Mouse (Mus musculus) intestine, embryonic 15.5 days (tissue): ENCODE data around the gene Lrrc1. TPM values are rescaled to one million over a fixed set of nuclear protein-coding genes. Genes with fewer than 3 reads are reported as not detected.

Source experiments
- ATAC-seq: fragments of 200-750 bp; cut with Nextera tagmentation; 2 replicates; pipeline ENCODE4 v1.8.0; 2017; ENCODE audit warnings: moderate TSS enrichment, moderate library complexity
- H3K27ac ChIP-seq: fragments of 300-500 bp; sonication (generic); 2 replicates; pipeline ENCODE4 v1.5.1; 2015; ENCODE audit warnings: mild to moderate bottlenecking, inconsistent platforms
- H3K27me3 ChIP-seq: fragments of 300-500 bp; sonication (generic); replicated peaks from 2 replicates; pipeline ENCODE4 v1.6.1; 2015; ENCODE audit warnings: inconsistent platforms
- H3K36me3 ChIP-seq: fragments of 300-500 bp; sonication (generic); 2 replicates; pipeline ENCODE4 v1.6.1; 2015; ENCODE audit warnings: inconsistent platforms
- H3K4me1 ChIP-seq: fragments of 300-500 bp; sonication (generic); replicated peaks from 2 replicates; pipeline ENCODE4 v1.6.1; 2015; ENCODE audit warnings: inconsistent platforms
- H3K4me2 ChIP-seq: fragments of 300-500 bp; sonication (generic); replicated peaks from 2 replicates; pipeline ENCODE4 v1.6.1; 2015; ENCODE audit warnings: mild to moderate bottlenecking, inconsistent platforms
- H3K4me3 ChIP-seq: fragments of 300-500 bp; sonication (generic); replicated peaks from 2 replicates; pipeline ENCODE4 v1.5.1; 2015; ENCODE audit warnings: inconsistent platforms
- H3K9ac ChIP-seq: fragments of 300-500 bp; sonication (generic); 2 replicates; pipeline ENCODE4 v1.6.1; 2015; ENCODE audit warnings: inconsistent platforms
- H3K9me3 ChIP-seq: fragments of 300-500 bp; sonication (generic); 2 replicates; pipeline ENCODE4 v1.6.1; 2016; ENCODE audit warnings: inconsistent platforms
- WGBS: fragments of 180-500 bp; shearing (Covaris S2); methylation state at CpG from one replicate; pipeline ENCODE4 v1.1.7; 2015; 5-methylcytosine and 5-hydroxymethylcytosine counted together
- polyA plus RNA-seq: library from polyadenylated mRNA; unstranded; fragments of >200 nt; fragmentation: Nextera tagmentation; extraction: Ambion mirVana; gene quantifications from 2 replicates; pipeline ENCODE4 v1.2.1, GENCODE M21; 2015

The Lrrc1 gene
- polyA plus RNA-seq, 1 experiment from 2014 or later, result 14.1 TPM

DNA sequence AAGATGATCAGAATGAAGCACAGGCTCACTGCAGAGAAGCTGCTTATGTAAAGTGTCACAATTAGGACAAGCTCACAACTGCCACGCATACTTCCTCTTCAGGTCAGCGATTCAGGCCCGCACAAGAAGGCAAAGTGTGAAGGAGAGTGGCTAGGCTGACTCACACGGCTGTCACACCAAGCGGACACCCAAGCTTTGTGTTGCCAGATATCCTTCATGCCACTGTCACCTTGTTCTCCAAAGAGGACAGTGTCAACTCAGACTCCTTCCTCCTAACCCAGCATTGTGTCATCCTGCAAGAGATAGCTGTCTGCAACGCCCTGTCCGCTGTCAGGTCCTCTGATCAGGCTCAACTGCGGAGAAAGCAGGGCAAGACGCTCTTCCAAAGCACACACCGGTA is 7.3 kb downstream of the Lrrc1 start:
- H3K4me2 ChIP-seq, result 0 out of 2 replicates have a peak overlapping the region, but pooled peaks have one; percentile 14

DNA sequence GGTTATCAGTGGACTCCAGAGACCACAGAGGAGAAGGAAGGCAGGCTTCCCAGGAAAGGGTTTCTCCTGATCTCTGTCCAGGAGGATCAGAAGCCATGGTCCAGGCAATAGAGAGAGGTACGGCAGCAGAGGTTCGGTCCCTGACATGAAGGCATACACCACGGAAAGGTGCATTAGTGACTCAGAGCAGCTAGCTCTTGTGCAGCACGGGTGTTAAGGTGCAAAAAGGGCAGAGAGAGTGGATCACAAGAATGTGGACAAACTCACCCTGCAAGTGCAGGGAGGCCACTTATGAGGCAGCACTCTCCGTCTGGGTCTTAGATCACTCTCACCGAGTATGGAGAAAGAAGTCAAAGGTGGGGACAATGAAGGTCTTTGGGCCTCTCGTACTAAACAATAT is 7.8 kb downstream of the Lrrc1 start:
- Histone ChIP-seq H3K4me2 (0 out of 2 replicates have a peak overlapping the region, but pooled peaks have one; percentile 14), H3K27me3 (no peaks in the 10 kb centered on the region), H3K4me3 (no peak overlapping the region), H3K9me3 (no peaks in the 10 kb centered on the region), H3K4me1 (peaks cover 26% of the 10 kb centered on the region), H3K9ac (no peak overlapping the region), H3K27ac (peak overlapping the region; percentile 36; the same call in 1 of the 2 replicates), H3K36me3 (no peaks in the 10 kb centered on the region)
- 59% methylated on average over 7 of the region's 7 CpGs for WGBS
- ATAC-seq, result peak; percentile 82

More for the DNA sequence above, 7.3 kb downstream of the Lrrc1 start:
- Histone ChIP-seq H3K4me3 (no peak overlapping the region), H3K36me3 (no peaks in the 10 kb centered on the region), H3K4me1 (peaks cover 26% of the 10 kb centered on the region), H3K9me3 (no peaks in the 10 kb centered on the region), H3K9ac (no peak overlapping the region), H3K27me3 (no peaks in the 10 kb centered on the region), H3K27ac (peak overlapping the region; percentile 36)
- 72% methylated on average over 10 of the region's 10 CpGs for WGBS
- no peak; the same call in 1 of the 2 replicates for ATAC-seq

DNA sequence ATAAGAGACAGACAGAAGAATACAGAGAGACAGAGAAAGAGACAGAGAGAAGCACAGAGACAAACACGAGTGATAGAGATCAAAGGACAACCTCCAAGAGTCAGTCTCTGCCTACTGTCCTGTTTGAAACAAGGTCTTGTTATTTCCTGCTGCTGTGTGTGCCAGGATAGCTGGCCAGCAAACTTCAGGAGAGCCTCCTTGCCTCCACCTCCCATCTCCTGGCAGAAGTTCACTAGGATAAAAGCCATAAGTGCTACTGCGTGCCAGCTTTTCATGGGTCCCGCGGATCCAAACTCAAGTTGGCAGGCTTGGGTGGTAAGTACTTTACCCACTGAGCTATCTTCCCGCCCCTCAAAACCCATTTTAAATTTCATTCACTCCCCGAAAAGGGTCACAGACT is 8.4 kb downstream of the Lrrc1 start:
- Histone ChIP-seq H3K4me2 (no peak overlapping the region), H3K4me1 (peaks cover 24% of the 10 kb centered on the region), H3K4me3 (no peak overlapping the region), H3K9ac (no peak overlapping the region), H3K27me3 (no peaks in the 10 kb centered on the region), H3K27ac (no peak overlapping the region), H3K36me3 (no peaks in the 10 kb centered on the region), H3K9me3 (no peaks in the 10 kb centered on the region)
- no peak for ATAC-seq
- WGBS, result 67% methylated on average over 6 of the region's 6 CpGs

DNA sequence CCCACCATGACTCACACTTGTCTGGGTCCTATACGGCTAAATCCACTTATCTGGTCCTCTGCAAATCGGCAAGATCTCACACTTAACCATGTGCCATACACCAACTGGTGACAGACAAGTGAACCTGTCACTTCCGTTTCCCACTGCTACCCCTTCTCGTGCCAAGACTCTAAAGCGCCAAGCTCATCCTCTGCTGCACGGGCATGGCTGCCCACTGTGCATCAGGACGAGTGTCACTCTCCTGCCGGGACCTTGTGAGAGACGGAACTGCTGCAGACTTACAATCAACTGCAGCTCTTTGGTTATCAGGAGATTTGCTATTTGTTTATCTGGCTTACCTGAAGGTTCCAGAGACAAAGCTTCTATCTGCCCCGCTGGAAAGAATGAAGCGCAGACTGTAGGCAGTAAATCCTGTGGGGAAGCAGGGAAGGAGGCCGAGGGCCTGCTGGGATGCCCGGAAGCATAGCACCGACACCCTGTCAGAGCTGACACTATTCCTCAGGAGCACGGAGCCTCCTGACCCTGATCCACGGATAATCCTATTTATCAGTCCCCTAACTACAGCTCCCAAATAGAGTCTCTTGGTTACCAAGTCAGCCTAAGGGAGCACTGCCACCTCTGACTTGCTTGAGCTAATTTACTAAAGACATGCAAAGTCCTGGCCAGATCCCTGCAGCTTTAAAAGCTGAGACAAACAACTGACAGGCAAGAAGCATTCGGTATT is 9.5 kb downstream of the Lrrc1 start:
- ATAC-seq, result no peak
- no peak overlapping the region for H3K4me2 ChIP-seq
- 37% methylated on average over 17 of the region's 17 CpGs for WGBS
- H3K27me3 ChIP-seq, result no peaks in the 10 kb centered on the region
- no peaks in the 10 kb centered on the region for H3K36me3 ChIP-seq
- no peaks in the 10 kb centered on the region for H3K9me3 ChIP-seq
- peaks cover 27% of the 10 kb centered on the region for H3K4me1 ChIP-seq
- no peak overlapping the region for H3K4me3 ChIP-seq
- H3K9ac ChIP-seq, result no peak overlapping the region
- H3K27ac ChIP-seq, result no peak overlapping the region

DNA sequence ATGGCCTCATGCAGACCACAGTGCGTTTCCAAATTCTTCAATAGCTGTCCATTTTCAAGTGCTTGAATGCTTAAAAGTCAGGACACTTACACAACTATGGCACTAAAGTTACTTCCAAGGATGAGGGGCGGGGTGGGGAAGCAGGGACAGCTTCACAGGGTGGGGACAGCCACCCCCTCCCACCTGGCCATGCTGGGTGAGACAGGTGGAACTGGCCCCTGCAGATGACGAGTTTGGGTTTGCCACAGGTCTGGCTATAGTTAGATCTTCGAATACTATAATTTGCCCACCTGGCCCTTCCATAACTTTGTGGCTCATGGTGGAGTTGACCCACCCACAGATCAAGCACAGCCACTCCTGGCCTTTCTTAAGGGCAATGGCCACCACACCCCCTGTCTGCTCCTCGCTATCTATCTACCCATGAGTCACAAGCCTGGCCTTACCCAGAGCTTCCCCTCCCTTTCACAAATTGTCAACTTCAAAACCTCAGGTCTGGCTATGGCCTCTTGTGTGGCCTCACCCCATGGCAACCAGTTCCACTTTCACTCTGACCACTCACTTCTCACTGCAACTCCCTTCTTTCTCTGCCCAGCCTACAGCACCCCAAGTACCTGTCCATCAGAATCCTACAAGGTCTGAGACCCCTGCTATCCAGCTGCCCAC is 16.2 kb downstream of the Lrrc1 start:
- Histone ChIP-seq H3K27me3 (no peaks in the 10 kb centered on the region), H3K9ac (no peak overlapping the region), H3K4me3 (no peak overlapping the region), H3K36me3 (no peaks in the 10 kb centered on the region), H3K9me3 (no peaks in the 10 kb centered on the region), H3K4me1 (peaks cover 25% of the 10 kb centered on the region), H3K27ac (no peak overlapping the region), H3K4me2 (no peak overlapping the region)
- peak; percentile 83 for ATAC-seq
- WGBS, result 81% methylated on average over 5 of the region's 5 CpGs

- H3K36me3 ChIP-seq, result no peaks in the 10 kb centered on the region
- H3K4me1 ChIP-seq, result peaks cover 25% of the 10 kb centered on the region
- H3K27ac ChIP-seq, result no peak overlapping the region
- ATAC-seq, result no peak
- H3K9ac ChIP-seq, result no peak overlapping the region
- H3K4me2 ChIP-seq, result no peak overlapping the region
- H3K9me3 ChIP-seq, result no peaks in the 10 kb centered on the region
- no peaks in the 10 kb centered on the region for H3K27me3 ChIP-seq
- 76% methylated on average over 6 of the region's 6 CpGs for WGBS
- H3K4me3 ChIP-seq, result no peak overlapping the region
Measured at GRCm38 (mm10) chr9:77527170-77527569, 17.5 kb downstream of the Lrrc1 start.

- no peak overlapping the region for H3K4me2 ChIP-seq
- H3K27me3 ChIP-seq, result no peaks in the 10 kb centered on the region
- no peak overlapping the region for H3K4me3 ChIP-seq
- no peaks in the 10 kb centered on the region for H3K36me3 ChIP-seq
- no peak overlapping the region for H3K9ac ChIP-seq
- H3K27ac ChIP-seq, result no peak overlapping the region
- no peaks in the 10 kb centered on the region for H3K9me3 ChIP-seq
- no peak for ATAC-seq
- WGBS, result 35% methylated on average over 2 of the region's 2 CpGs
- peaks cover 25% of the 10 kb centered on the region for H3K4me1 ChIP-seq
Measured at GRCm38 (mm10) chr9:77526715-77527114, 18.0 kb downstream of the Lrrc1 start.

- peaks cover 23% of the 10 kb centered on the region for H3K4me1 ChIP-seq
- H3K36me3 ChIP-seq, result no peaks in the 10 kb centered on the region
- no peak for ATAC-seq
- H3K4me2 ChIP-seq, result no peak overlapping the region
- H3K9ac ChIP-seq, result no peak overlapping the region
- H3K4me3 ChIP-seq, result no peak overlapping the region
- H3K27me3 ChIP-seq, result no peaks in the 10 kb centered on the region
- H3K9me3 ChIP-seq, result no peaks in the 10 kb centered on the region
- no peak overlapping the region for H3K27ac ChIP-seq
- WGBS, result 87% methylated on average over 16 of the region's 16 CpGs
Measured at GRCm38 (mm10) chr9:77525595-77526295, 18.9 kb downstream of the Lrrc1 start.

DNA sequence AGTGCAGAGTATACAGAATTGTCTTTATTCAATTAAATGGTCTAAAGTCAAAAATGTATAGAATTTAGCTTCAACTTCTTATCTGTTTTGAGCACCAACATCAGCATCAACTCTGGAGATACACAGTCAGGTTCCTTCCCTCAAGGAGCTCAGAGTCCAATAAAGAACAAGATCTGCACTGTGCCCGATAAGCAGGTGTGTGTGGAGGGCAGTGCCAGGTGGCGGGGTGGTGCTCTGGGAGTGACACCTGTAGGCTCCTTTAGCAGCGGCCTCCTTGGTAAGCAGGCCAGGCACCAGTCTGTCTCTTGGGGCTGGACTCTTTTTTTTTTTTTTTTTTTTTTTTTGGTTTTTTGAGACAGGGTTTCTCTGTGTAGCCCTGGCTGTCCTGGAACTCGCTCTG is 20.9 kb downstream of the Lrrc1 start:
- 89% methylated on average over 4 of the region's 4 CpGs for WGBS
- Histone ChIP-seq H3K4me2 (no peak overlapping the region), H3K36me3 (no peaks in the 10 kb centered on the region), H3K4me1 (peaks cover 12% of the 10 kb centered on the region; the same call in 1 of the 2 replicates), H3K27ac (no peak overlapping the region), H3K9ac (no peak overlapping the region), H3K4me3 (no peak overlapping the region), H3K27me3 (no peaks in the 10 kb centered on the region), H3K9me3 (no peaks in the 10 kb centered on the region)
- ATAC-seq, result no peak

DNA sequence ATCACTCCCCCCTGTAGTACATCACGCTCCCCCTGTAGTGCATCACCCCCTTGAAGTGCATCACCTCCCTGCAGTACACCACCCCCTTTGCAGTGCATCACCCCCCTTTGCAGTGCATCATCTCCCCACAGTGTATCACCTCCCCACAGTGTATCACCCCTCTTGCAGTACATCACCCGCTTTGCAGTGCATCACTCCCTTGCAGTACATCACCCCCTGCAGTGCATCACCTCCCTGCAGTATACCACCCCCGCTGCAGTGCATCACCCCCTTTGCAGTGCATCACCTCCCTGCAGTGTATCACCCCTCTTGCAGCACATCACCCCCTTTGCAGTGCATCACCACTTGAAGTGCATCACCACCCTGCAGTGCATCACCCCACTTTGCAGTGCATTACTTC is 22.2 kb downstream of the Lrrc1 start:
- 89% methylated on average over 3 of the region's 3 CpGs for WGBS
- Histone ChIP-seq H3K9ac (no peak overlapping the region), H3K4me2 (no peak overlapping the region), H3K9me3 (no peaks in the 10 kb centered on the region), H3K27ac (no peak overlapping the region), H3K4me1 (0 out of 2 replicates have a peak, but pooled peaks cover 14% of the 10 kb centered on the region), H3K27me3 (no peaks in the 10 kb centered on the region), H3K36me3 (no peaks in the 10 kb centered on the region), H3K4me3 (no peak overlapping the region)
- ATAC-seq, result no peak

GRCm38 (mm10) chr9:77519198-77519597 is 25.5 kb downstream of the Lrrc1 start:
- Histone ChIP-seq H3K4me3 (no peak overlapping the region), H3K9ac (no peak overlapping the region), H3K9me3 (no peaks in the 10 kb centered on the region), H3K27ac (no peak overlapping the region), H3K27me3 (no peaks in the 10 kb centered on the region), H3K36me3 (no peaks in the 10 kb centered on the region), H3K4me1 (0 out of 2 replicates have a peak, but pooled peaks cover 10% of the 10 kb centered on the region), H3K4me2 (no peak overlapping the region)
- ATAC-seq, result no peak
- 65% methylated on average over 2 of the region's 2 CpGs for WGBS

GRCm38 (mm10) chr9:77516782-77517364 is 27.8 kb downstream of the Lrrc1 start:
- H3K27ac ChIP-seq, result no peak overlapping the region
- no peak overlapping the region for H3K9ac ChIP-seq
- H3K27me3 ChIP-seq, result no peaks in the 10 kb centered on the region
- H3K4me3 ChIP-seq, result no peak overlapping the region
- H3K9me3 ChIP-seq, result no peaks in the 10 kb centered on the region
- WGBS, result 72% methylated on average over 7 of the region's 7 CpGs
- peak; percentile 67 for ATAC-seq
- no peak overlapping the region for H3K4me2 ChIP-seq
- H3K36me3 ChIP-seq, result no peaks in the 10 kb centered on the region
- H3K4me1 ChIP-seq, result 0 out of 2 replicates have a peak, but pooled peaks cover 12% of the 10 kb centered on the region
